Mouse (Mus musculus) heart, postnatal 36 days (tissue): Measurements from ENCODE around the gene Nptxr. TPM values are rescaled to one million over a fixed set of nuclear protein-coding genes. Genes with fewer than 3 reads are reported as not detected.

ENCODE experiments used
- total RNA-seq, 2 experiments: library from RNA; stranded (reverse); gene quantifications; 2 replicates each; pipeline ENCODE4 v1.2.3; 2021

The Nptxr gene
- total RNA-seq, 2 experiments from 2014 or later: 1.5 to 1.7 TPM

Other genes with a start within 250 kb of the Nptxr start
- gene Dmc1, start 199.7 kb downstream of the Nptxr start, total RNA-seq: not detected
- 1 to 10 TPM in 1 of 2 experiments, under 1 TPM in 1; 0.78 to 1.7 TPM for gene Fam227a, start 145.8 kb downstream of the Nptxr start, total RNA-seq
- 10 to 100 TPM; 21.3 to 23.5 TPM for gene Cby1, start 145.6 kb downstream of the Nptxr start, total RNA-seq
- gene Tomm22, start 133.9 kb downstream of the Nptxr start, total RNA-seq: 100 to 1,000 TPM; 110 to 120 TPM
- gene Josd1, start 116.8 kb downstream of the Nptxr start, total RNA-seq: 10 to 100 TPM; 24.2 to 25.0 TPM
- 10 to 100 TPM; 27.2 to 28.4 TPM for gene Gtpbp1, start 113.9 kb downstream of the Nptxr start, total RNA-seq
- gene Sun2, start 62.2 kb downstream of the Nptxr start, total RNA-seq: 10 to 100 TPM; 85.6 to 89.1 TPM
- gene Dnal4, start 26.9 kb downstream of the Nptxr start, total RNA-seq: 10 to 100 TPM; 17.7 to 22.5 TPM
- under 1 TPM in 1 of 2 experiments, not detected in 1; 0.30 TPM for gene Npcd, start 29.5 kb upstream of the Nptxr start, total RNA-seq
- 10 to 100 TPM; 25.8 to 29.7 TPM for gene Cbx6, start 29.9 kb upstream of the Nptxr start, total RNA-seq
- gene Apobec3, start 86.9 kb upstream of the Nptxr start, total RNA-seq: 1 to 10 TPM; 7.7 to 7.8 TPM
- 10 to 100 TPM; 13.2 to 16.6 TPM for gene Cbx7, start 166.4 kb upstream of the Nptxr start, total RNA-seq
- gene Pdgfb, start 210.2 kb upstream of the Nptxr start, total RNA-seq: 10 to 100 TPM; 30.4 to 31.3 TPM